Mouse (Mus musculus) liver, embryonic 14.5 days (tissue): Measurements from ENCODE around the gene Atp1b2. TPM values are rescaled to one million over a fixed set of nuclear protein-coding genes. Genes with fewer than 3 reads are reported as not detected.

Source experiments
- ATAC-seq: fragments of 200-750 bp; cut with Nextera tagmentation; 2 replicates; pipeline ENCODE4 v1.8.0; 2017; ENCODE audit warnings: moderate number of reproducible peaks, mild to moderate bottlenecking, moderate library complexity; ENCODE audit not compliant: insufficient read depth
- DNase-seq, 3 experiments: peaks; one replicate each; pipeline ENCODE4 v3.0.0-alpha.2; 2012 to 2013; ENCODE audit warnings: low read depth in 3 of 3, low spot score in 3 of 3
- H3K27ac ChIP-seq: fragments of 300-500 bp; sonication (generic); 2 replicates; pipeline ENCODE4 v1.5.1; 2014; ENCODE audit warnings: moderate library complexity, mild to moderate bottlenecking, control low read depth, inconsistent platforms
- H3K27me3 ChIP-seq: fragments of 300-500 bp; sonication (generic); 2 replicates; pipeline ENCODE4 v1.6.1; 2014; ENCODE audit warnings: mild to moderate bottlenecking, low read length, moderate library complexity; ENCODE audit not compliant: control insufficient read depth, insufficient read depth
- H3K36me3 ChIP-seq: fragments of 300-500 bp; sonication (generic); replicated peaks from 2 replicates; pipeline ENCODE4 v1.6.1; 2014; ENCODE audit warnings: low read depth; ENCODE audit not compliant: control insufficient read depth, insufficient read depth
- H3K4me1 ChIP-seq, 2 experiments: fragments of 200-500 bp in 1 of 2; fragments of 300-500 bp in 1 of 2; sonication (generic) in 1 of 2; replicated peaks; 2 replicates each; pipeline ENCODE4 v1.6.1; 2012 to 2014; ENCODE audit warnings: antibody characterized with exemption in 1 of 2, inconsistent platforms in 1 of 2, low read length in 1 of 2; ENCODE audit not compliant: control insufficient read depth in 2 of 2, insufficient read depth in 2 of 2
- H3K4me2 ChIP-seq: fragments of 300-500 bp; sonication (generic); 2 replicates; pipeline ENCODE4 v1.6.1; 2014; ENCODE audit warnings: low read depth, mild to moderate bottlenecking, control low read depth, moderate library complexity
- H3K4me3 ChIP-seq, 2 experiments: fragments of 200-500 bp in 1 of 2; fragments of 300-500 bp in 1 of 2; sonication (generic) in 1 of 2; 2 replicates each; pipeline ENCODE4 v1.5.1; 2012 to 2014; ENCODE audit warnings: low read depth in 2 of 2, low read length in 2 of 2, mild to moderate bottlenecking in 2 of 2, control low read depth in 1 of 2, inconsistent platforms in 1 of 2, moderate library complexity in 1 of 2; ENCODE audit not compliant: insufficient read depth in 1 of 2
- H3K9ac ChIP-seq: fragments of 300-500 bp; sonication (generic); replicated peaks from 2 replicates; pipeline ENCODE4 v1.6.1; 2014; ENCODE audit warnings: mild to moderate bottlenecking, control low read depth, moderate library complexity
- H3K9me3 ChIP-seq: fragments of 300-500 bp; sonication (generic); 2 replicates; pipeline ENCODE4 v1.6.1; 2016; ENCODE audit warnings: low read length, mixed read lengths; ENCODE audit not compliant: control insufficient read depth
- CTCF ChIP-seq: IDR thresholded peaks from 2 replicates; pipeline ENCODE4 v1.5.1; 2016; ENCODE audit warnings: antibody characterized with exemption, low read depth, control low read depth
- EP300 ChIP-seq: IDR thresholded peaks from 2 replicates; pipeline ENCODE4 v1.6.1; 2016; ENCODE audit warnings: antibody characterized with exemption, low read depth
- WGBS: fragments of 180-500 bp; shearing (Covaris S2); extraction: QIAGEN DNeasy Blood & Tissue Kit; methylation state at CpG from one replicate; pipeline ENCODE4 v1.1.7; 2014; ENCODE audit not compliant: insufficient replicate concordance; 5-methylcytosine and 5-hydroxymethylcytosine counted together
- polyA plus RNA-seq, 2 experiments: library from polyadenylated mRNA; depleted of rRNA in 1 of 2; stranded (reverse) in 1 of 2; unstranded in 1 of 2; fragments of >200 nt; fragmentation: Nextera tagmentation in 1 of 2; extraction: Ambion mirVana in 1 of 2; gene quantifications; 2 replicates each; pipeline versions ENCODE4 v1.2.1 to v1.2.3; 2012 to 2014

Gene Atp1b2
- polyA plus RNA-seq (2012; rRNA removed) (20.6 and 25.2 TPM in 2 replicates), polyA plus RNA-seq (2014; fragmentation: Nextera tagmentation; extraction: Ambion mirVana) (21.3 and 29.8 TPM in 2 replicates)

GRCm38 (mm10) chr11:69605726-69606490 is at the start of gene Atp1b2:
TSS of gene Atp1b2 (minus strand) at chr11:69605942.
- 4% methylated on average over 32 of the region's 32 CpGs for WGBS
- Histone ChIP-seq H3K27ac (peak within 1 kb of the TSS; percentile 83), H3K9me3 (no peaks in the 10 kb centered on the region), H3K4me1 (peaks cover 47 to 68% of the 10 kb centered on the region in 2 experiments), H3K9ac (peak within 1 kb of the TSS; percentile 86), H3K4me2 (peak within 1 kb of the TSS; percentile 98), H3K27me3 (no peaks in the 10 kb centered on the region), H3K36me3 (peaks cover 2% of the 10 kb centered on the region), H3K4me3 (peak within 1 kb of the TSS; percentile 69 to 71)
- ATAC-seq (peak; percentile 90), DNase-seq (peak; percentile 88 to 91 (median 90))
- peak; percentile 58 for TF ChIP-seq EP300
- no peak for TF ChIP-seq CTCF

GRCm38 (mm10) chr11:69654760-69655159 is 49.0 kb upstream of the Atp1b2 start:
- no peak for ATAC-seq
- Histone ChIP-seq H3K4me2 (no peak overlapping the region), H3K4me3 (no peak overlapping the region), H3K4me1 (peaks cover 3 to 9% of the 10 kb centered on the region in 2 experiments), H3K27me3 (no peaks in the 10 kb centered on the region), H3K36me3 (peaks cover 51% of the 10 kb centered on the region), H3K9me3 (no peaks in the 10 kb centered on the region), H3K27ac (no peak overlapping the region), H3K9ac (no peak overlapping the region)
- WGBS: 39% methylated on average over 9 of the region's 9 CpGs
- no peak for TF ChIP-seq EP300
- no peak for DNase-seq

- ATAC-seq: no peak
- Histone ChIP-seq H3K4me3 (no peak overlapping the region), H3K36me3 (peaks cover 55% of the 10 kb centered on the region), H3K9me3 (no peaks in the 10 kb centered on the region), H3K27ac (no peak overlapping the region), H3K4me1 (peaks cover 3 to 9% of the 10 kb centered on the region in 2 experiments), H3K9ac (no peak overlapping the region), H3K27me3 (no peaks in the 10 kb centered on the region), H3K4me2 (no peak overlapping the region)
- no peak for DNase-seq
- TF ChIP-seq EP300 (no peak), CTCF (no peak)
- WGBS: 74% methylated on average over 5 of the region's 5 CpGs
Measured at GRCm38 (mm10) chr11:69653399-69653798, 47.7 kb upstream of the Atp1b2 start.

GRCm38 (mm10) chr11:69645860-69646259 is 40.1 kb upstream of the Atp1b2 start:
- H3K9me3 ChIP-seq: no peaks in the 10 kb centered on the region
- H3K4me2 ChIP-seq: no peak overlapping the region
- WGBS: 84% methylated on average over 5 of the region's 5 CpGs
- TF ChIP-seq EP300: no peak
- TF ChIP-seq CTCF: no peak
- H3K27me3 ChIP-seq: no peaks in the 10 kb centered on the region
- ATAC-seq (no peak), DNase-seq (no peak)
- H3K4me3 ChIP-seq: no peak overlapping the region
- H3K36me3 ChIP-seq: peaks cover 79% of the 10 kb centered on the region
- H3K4me1 ChIP-seq: no peaks in the 10 kb centered on the region
- no peak overlapping the region for H3K9ac ChIP-seq
- H3K27ac ChIP-seq: no peak overlapping the region

- WGBS: 76% methylated on average over 3 of the region's 3 CpGs
- ATAC-seq: no peak
- no peaks in the 10 kb centered on the region for H3K9me3 ChIP-seq
- H3K27me3 ChIP-seq: no peaks in the 10 kb centered on the region
- TF ChIP-seq EP300: no peak
- no peak for TF ChIP-seq CTCF
- no peak overlapping the region for H3K27ac ChIP-seq
- no peak overlapping the region for H3K9ac ChIP-seq
- peak overlapping the region; percentile 91 for H3K4me2 ChIP-seq
- peaks cover 20 to 21% of the 10 kb centered on the region in 2 experiments for H3K4me1 ChIP-seq
- no peak for DNase-seq
- no peak overlapping the region for H3K4me3 ChIP-seq
- H3K36me3 ChIP-seq: peaks cover 12% of the 10 kb centered on the region
Measured at GRCm38 (mm10) chr11:69635471-69635870, 29.7 kb upstream of the Atp1b2 start.
